Mouse (Mus musculus) cerebellum, adult 8-10 months (tissue): Measurements from ENCODE around the gene Dazap2.
"Not testable (repeated sequence)": the region's sequence is repeated elsewhere in the genome, so short reads cannot be mapped to it uniquely, and the experiment has no call there.

Experiments used
- DNase-seq: peaks from one replicate; pipeline ENCODE4 v3.0.0; 2022

Gene Dazap2

DNA sequence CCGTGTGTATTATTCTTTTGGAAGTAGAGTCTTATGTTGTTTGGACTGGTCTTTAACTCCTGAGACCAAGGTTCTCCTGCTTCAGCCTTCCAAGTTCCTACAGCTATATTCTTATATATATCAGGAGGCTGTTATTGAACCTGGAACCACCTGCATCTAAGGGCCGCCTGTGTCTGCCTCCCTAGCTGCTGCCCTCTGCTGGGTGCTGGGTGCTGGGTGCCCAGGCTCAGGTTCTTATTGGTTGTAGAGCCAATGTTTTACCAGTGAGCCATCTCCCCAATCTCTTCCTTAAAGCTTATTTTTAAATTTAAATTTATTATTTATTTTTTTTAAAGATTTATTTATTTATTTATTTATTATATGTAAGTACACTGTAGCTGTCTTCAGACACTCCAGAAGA lies 2.7 kb upstream of the Dazap2 start:
- no peak for DNase-seq

DNA sequence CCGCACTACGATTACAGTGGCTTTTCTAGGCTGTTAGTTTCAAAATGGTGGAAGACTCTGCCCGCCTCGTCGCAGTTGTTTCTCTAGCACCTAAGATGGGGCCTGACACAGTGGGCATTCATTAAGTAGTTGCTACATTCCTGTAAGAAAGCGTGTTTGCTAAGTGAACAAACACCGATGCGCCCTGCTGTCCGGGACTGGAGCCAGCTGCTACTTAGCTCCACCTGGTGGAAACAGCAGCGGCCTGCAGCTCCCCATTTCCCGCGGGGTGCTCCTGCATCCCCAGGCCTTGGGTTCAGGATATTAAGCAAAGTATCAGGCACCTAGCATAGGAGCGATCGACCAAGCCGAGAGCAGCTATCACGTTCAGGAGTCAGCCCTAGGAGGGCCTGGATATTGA lies 1.6 kb upstream of the Dazap2 start:
- DNase-seq, result peak; percentile 85

DNA sequence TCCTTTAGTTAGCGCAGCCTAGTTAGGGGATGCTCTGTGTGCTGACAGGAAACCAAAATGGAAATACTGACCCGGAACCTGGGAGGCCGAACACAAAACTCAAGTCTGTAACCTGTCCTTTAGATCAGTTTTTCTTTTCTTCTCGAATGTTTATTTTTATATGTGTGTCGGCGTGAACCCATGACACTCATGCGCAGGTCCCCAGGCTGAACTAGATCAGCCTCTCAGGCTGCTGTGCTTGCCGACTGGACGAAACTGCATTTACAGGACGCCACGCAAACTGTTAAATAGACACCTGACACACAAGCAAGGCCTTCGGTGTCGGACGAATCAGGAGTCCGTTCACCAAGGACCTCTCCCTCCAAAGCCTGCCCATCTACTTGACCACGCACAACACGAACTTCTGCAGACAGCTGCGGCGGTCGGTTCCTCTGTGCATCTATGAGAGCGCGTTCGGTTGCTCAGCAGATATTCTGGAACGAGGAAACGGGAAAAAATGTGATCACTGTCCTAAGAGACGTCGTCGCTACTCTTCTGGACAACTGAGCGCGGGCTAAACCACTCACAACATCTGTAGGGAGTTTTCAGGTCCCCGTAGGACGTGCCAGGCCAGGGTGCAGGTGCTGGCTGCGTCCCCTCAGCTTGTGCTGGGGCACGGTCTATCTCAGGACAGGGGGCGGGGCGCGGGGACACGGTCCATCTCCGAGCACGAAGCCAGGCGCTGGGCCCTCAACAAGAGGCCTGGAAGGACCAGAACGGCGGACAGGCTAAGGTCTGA lies 742 bp upstream of the Dazap2 start:
- no peak for DNase-seq

DNA sequence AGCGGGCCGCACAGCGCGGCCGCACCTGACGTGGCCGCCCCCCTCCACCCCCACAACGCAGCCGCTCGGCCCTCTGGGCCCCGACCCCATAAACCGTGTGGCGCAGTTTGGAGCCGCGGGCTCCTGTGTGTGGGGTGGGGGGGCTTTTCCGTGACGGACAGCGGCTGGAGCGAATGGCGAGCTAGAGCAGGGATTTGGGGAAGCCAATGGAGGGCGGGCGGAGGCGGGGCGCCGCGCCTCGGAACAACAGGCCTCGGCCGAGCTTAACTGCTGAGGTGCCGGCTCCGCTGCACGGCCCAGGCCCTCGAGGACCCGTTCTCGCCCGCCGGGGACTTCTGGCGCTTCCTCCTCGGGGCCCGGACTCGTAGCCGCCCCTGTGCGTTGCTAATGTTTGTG lies 674 bp downstream of the Dazap2 start:
- DNase-seq, result peak; percentile 80

DNA sequence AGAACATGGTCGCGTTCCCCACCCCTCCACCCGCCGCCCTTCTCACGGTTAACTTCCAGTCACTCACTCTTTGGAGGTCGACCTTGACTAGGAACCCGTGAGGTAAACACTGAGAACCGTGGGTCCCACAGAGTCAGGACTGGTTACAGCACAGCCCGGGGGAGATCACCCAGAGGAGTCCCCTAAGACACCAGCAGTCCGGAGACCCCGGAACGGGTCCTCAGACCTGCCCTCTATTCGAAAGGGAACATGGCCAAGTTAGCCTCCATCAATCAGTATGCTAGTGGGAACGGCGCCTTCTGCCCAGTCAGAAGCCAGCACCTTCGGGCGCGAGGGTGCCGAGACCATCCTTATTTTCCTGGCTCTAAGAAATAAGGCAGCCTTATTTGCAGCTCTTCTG lies 1.1 kb downstream of the Dazap2 start:
- no peak for DNase-seq

DNA sequence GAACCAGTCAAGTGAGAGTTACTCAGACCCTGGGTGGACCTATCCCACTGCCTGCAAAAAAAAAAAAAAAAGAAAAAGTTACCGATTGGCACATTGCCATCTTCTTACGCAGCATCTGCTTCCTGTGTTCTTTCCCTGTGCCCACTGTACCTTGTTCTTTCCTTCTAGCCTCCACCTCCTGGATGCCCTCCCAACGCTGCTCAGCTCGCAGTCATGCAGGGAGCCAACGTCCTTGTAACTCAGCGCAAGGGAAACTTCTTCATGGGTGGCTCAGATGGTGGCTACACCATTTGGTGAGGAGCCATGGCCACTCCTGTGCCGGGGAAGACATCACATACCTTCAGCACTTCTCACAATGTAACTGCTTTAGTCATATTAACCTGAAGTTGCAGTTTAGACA lies 4.1 kb downstream of the Dazap2 start:
- DNase-seq, result no peak

DNA sequence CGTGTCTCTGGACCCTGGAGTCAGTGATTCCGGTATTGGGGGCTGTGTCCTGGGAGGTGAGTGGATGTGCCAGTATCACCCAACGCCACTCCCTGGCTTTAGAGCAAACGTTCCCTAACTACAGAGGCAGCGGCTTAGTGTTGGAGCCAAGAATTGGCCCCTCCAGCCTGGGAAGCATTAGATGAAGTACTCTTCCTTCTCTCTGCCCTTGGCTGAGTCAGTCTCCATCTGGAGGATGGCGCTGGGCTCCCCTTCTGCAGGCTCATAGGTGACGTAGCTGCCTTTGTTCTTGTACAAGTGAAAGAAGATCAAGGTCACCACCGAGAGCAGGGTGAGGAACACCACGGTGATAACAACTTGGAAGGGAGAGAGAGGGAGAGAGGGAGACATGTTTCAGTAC lies 6.5 kb downstream of the Dazap2 start:
- not testable (repeated sequence) for DNase-seq

DNA sequence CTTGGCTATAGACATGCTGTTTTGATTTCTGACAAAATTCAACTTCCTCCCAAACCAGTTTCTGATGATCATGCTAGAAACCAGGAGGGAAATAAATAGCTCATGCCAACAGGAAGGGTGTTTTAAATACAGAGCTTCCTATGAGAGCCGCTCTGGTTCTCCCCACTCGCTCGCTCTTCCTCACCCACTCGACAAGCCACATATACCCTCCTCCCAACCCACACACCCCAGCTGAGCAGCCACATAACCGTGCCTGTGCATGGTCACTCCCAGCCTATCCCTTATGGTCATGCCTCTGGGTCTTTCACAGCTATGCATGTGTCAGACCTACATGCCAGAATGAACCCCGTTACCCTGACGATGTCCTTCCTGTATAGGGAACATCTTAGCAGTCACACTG lies 7.0 kb downstream of the Dazap2 start:
- no peak for DNase-seq

DNA sequence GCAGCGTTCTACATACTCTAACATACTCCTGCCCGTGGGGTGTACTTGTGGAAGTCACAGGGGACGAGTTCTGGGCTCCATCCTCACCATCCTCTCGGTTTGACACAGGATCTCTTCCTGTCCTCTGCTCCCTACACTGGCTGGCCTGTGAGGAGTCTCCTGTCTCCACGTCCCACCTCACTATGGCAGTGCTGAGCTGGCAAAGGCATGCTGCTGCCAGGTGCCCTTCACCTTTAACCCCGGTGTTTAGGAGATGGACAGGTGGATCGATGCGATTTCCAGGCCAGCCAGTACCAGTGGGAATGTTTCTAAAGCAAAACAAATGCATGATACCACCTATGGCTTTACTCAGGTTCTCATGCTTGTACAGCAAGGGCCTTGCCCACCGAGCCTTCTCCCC lies 8.6 kb downstream of the Dazap2 start:
- DNase-seq, result no peak

DNA sequence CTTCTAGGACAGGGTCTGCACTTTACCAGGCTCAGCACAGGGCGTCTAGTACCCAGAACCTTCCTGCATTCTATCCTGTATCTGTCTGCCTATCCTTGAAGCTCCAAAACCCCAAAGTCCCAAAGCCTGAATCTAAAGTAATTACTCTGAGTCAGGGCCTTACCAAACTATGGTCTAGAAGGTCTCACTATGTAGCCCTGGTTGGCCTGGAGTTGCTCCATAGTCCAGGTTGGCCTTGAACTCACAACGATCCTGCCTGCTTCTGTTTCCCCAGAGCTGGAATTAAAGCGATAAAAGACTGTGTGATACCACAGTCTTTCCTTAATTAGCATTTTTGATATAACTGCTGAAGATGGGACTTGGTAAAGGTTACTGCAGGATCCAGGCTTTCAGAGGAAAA lies 9.3 kb downstream of the Dazap2 start:
- no peak for DNase-seq

DNA sequence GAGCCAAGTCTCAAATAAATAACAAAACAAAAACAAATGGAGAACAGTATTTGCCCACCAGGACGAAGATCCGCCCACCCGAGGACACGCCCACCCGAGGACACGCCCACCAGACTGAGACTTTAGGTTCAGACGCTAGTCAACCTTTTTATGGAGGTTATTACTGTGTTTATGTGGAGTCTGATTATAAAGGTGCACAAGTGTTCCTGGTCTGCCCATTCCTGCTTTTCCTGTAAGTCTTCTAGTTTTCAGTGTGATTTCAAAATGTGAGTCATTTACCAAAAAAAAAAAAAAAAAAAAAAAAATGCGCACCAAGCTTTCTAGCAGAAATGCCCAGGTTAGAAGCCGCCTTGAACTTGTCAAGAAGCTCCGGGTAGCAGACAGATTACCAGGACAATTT lies 12.1 kb downstream of the Dazap2 start:
- DNase-seq, result no peak

DNA sequence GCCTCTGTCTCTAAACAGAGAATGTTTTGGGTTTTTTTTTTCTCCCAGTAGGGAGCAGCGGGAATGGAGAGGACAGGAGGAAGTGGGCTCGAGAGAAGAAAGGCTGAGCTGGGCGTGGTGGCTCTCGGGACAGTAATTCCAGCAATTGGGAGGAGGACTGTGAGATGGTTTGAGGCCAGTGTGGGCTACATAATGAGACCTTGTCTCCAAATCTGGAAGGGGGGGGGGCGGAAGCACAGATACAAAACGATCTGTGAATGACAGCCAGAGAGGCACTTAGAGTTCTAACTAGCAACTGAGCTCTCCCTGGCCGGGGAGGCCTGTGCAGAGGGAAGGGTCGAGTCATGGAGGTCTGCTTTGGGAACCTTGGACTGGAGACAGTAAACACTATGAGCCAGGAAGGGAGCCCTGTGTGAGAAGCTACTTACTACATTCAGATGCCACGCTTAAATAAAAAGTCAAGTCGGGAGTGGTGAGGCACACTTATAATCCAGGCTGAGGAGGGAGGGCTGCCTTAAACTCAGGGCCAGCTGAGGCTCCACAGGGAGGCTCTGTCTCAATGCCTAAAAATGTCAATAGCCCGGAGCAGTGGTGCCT lies 12.7 kb downstream of the Dazap2 start:
- no peak for DNase-seq

DNA sequence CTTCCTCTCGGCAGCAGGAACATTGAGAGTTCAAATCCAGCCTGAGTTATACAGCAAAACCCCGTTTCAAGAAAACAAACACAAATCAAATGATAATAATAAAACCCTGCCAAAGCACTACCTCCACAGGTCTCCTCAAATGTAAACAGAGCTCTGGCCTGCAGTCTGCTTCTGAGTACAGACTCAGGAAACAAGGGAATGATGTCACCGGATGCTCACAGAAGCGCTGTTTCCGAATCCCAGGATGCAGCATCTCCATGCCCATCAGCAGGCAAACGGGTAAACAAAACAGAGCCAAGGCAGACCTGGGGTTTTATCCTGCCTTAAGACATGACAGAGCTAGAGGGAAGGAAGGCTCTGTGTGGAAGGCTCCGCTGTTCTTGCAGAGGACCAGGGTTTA lies 13.6 kb downstream of the Dazap2 start:
- DNase-seq, result no peak

DNA sequence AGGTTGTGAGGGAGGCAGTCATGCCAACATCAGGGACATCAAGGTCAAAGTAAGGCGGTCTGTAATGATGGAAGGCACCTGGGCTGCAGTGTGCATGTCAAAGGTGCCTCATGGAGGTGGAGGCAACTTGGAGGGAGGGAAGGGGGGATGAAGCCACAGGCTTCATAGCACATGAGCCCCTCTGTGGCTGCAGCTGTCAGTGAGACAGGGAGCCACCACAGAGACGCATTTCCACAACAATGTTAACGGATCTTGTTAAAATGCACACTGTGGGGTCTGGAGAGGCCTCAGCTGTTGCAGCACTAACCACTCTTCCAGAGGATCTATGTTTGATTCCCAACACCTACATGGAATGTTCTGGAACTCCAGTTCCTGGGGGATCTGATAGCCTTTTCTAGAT lies 15.0 kb downstream of the Dazap2 start:
- DNase-seq, result no peak

DNA sequence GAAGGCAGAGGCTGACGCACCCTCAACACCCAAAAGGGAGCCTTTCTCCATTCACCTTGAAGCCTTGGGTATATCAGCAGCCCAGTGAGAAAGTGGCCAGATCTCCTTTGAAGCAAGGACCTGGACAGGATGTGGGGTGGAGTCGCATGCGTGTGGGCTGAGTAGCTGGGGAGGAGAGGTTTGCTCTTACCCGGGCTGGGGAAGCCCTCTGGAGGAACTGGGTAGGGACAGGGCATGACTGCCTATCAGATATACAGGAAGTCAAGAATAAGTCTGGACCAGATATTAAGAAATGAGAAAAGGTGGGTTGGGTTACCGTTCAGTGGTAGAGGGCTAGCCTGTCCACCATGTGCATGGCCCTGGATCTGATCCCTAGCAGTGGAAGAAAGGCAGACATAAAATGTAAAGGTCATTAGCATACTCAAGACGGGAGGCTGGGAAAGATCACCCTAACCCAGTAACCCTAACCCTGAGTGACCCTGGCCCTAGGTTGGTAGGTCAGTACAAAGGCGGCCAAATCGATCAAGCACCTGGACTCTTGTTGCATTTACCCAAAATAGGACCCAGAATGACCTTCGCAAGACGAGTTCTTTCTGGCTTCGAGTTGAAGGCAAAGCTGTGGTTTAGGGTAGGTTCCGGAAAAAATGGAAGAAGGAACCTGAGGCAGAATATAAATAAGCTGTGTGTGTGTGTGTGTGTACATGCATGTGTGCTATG lies 16.5 kb downstream of the Dazap2 start:
- no peak for DNase-seq

DNA sequence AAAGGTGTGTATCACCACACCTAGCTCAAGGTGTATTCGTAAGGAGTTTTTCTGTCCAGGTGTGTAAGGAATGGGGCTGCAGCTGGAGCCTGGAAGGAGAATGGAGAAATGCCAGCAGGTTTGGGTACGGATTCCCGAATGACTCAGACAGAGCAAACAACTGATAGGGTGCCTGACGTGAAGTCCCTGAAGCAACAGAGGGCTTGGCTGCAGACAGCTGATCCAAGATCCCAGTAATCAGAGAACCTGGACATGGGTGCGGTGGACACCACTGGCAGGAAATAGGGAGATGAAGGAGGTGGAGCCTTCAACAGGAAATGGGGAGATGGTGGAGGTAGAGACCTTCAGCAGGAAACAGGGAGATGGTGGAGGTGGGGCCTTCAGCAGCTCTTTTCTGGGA lies 17.2 kb downstream of the Dazap2 start:
- DNase-seq, result no peak

DNA sequence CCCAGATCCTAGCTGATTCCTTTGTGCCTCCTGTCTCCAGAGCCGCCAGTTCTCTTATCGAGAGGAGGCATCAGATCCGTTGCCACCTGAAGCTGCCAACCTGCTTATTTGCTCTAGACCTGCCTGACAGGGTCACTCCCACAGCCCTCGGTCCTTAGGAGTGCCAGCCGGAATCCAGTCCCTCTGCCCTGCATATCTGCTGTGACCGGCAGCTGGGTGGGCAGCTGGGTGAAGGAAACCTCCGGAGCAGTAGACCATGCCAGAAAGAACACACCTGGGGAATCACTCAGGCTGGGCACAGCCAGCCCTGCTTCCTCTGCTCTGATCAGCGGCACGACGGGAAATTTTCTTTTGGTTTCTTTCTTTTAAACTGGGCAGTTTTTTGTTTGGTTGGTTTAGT lies 18.2 kb downstream of the Dazap2 start:
- no peak for DNase-seq

DNA sequence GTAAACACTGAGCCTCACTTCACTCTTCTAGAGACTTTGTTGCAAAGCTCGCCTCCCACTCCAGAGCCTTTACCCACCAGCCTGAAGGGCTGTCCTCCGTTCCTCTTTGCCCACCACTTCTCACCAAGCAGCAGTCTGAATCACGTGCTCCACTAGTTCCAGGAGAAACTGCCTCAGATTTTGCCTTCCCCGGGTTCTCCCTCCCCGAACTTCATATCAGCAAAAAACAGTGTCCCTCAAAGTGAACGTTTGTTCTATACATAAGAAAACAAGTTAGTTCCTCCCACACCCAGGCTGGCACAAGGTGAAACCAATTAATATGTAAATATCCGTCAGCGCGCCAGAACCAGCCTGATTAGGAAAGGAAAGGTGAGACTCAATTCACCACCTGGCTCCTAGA lies 20.1 kb downstream of the Dazap2 start:
- no peak for DNase-seq

DNA sequence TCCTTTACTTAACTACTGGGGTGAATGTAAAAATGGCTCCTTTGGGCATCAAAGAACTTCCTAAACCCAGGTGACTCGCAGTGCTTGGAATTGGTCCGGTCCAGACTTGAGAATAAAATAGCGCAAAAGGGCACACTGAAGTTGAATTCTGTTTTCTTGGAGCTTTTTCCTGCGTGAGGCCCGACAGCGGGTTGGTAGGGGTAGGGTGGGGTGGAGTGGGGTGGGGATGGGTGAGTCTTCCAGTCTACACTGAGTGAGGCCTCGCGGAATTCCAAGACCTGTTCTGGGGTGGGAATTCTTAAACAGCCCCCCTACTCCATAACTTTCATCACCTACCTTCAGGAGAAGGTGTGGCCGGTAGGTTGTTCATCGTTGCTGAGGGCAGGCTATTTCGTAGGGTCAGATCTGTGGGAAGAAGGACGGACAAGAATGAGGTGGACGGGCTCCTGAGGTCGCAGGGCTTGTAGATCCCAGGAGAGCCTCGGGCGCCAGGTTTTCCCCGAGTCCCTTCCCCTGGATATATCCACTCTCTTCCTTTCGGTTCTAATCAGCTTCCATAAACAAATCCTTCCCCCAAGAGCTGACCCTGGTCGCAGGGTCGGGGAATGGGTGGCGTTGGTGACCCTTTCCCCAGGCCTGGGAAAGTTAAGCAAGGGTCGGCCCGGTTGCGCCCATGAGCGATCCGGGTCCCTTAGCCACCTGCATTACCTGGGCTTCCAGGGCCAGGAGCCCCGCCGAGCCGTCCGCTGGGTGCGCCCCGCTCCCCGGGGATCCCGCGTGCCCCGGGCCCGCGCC lies 20.9 kb downstream of the Dazap2 start:
- DNase-seq, result no peak

DNA sequence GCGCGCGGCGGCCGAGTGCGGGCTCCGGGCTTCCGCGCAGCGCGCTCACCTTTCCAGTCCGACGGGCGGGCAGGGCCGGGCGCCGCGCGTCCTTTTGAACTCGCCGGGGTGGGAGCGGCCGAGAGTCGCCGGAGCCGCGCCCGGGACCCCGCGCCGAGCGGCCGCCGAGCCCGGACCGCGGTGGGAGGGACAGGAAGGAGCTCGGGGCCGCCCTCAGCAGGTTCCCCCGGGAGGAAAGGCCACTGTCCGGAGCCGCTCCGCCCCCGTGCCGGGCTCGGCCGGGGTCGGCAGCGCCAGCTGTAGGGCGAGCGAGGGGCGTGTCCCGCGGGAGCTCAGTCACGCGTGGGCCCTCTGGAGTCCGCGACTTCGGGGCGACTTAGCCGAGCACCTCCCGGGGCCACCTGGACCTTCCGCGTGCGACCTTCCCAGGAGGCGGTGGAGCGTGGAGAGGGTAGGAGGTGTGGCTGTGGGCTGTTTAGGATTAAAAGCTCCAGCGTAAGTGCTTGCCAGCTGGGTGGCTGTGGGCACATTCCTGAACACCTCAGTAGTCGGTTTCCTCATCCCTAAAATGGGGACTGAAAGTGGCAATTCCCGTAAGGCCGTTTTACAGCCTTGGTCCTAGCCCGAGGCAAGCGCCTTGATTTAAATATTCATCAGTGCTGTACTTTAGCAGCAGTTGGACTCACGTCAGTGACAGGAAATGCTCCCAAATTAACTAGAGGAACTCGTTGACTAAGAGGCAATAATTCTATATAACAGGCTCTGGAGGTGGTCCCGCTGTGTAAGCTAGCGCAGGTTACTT lies 21.8 kb downstream of the Dazap2 start, which contains the start of gene Smagp:
Gene Smagp (minus strand): TSS at position 241 of the 802 bp plus-strand sequence.
- no peak for DNase-seq

DNA sequence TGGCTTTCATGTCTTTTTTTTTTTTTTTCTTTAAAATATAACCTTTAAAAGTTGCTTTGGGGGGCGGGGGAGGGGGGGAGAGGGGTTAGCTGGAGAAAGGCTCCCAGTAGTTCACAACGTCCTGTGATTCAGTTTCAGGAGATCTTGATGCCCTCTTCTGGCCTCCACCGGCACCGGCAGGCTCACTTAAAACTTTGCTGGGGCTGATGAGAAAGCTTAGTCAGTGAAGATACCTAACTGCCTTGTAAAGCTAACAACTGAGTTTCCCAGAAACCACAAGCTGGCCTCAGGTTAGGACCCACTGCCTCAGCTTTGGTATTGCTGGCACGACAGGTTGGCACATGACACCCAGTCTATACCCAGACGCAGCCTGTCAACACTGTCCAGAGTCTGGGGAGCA lies 22.5 kb downstream of the Dazap2 start:
- DNase-seq, result no peak

DNA sequence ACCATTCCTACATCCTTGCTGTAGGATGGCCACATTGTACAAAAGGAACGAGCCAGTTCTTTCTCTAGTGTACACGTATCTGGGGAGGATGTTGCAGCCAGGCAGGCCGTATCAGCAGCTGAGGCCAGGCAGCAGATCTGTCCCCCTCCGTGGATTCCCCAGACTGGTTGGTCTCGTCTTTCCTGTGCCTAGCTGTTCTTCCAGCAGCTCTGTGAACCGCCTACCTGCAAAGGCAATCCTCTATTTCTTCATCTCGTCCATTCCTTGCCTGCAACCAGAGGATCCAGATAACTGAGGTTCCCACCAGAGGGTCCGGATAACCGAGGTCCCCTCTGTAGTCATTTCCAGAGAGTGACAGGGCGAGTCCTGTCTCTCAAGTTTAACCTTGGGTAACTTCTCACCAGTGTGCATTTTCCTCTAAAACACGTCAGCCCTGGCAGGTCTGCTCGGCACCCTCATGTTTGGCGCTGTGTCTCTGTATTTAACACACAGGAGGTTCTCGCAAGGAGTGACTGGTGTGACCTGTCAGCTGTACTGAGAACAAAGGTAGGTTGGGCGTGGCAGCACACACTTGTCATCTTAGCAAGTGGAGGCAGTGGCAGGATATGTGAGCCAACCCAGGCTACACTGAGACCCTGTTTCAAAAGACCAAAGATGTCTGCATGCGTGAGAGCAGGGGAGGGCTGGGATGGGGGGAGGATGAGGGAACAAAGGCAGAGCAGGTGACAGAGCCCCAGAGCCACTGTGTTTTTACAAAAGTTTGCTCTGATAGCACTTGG lies 25.0 kb downstream of the Dazap2 start:
- DNase-seq, result no peak
